Mouse (Mus musculus): ENCODE measurements around the gene Nav2.
A peak's percentile ranks its signal among the peaks of the same experiment; 100 is the strongest.

Gene Nav2

GRCm38 (mm10) chr7:49371972-49372371 lies 463.5 kb downstream of the Nav2 start:
- DNase-seq, result no peak

DNA sequence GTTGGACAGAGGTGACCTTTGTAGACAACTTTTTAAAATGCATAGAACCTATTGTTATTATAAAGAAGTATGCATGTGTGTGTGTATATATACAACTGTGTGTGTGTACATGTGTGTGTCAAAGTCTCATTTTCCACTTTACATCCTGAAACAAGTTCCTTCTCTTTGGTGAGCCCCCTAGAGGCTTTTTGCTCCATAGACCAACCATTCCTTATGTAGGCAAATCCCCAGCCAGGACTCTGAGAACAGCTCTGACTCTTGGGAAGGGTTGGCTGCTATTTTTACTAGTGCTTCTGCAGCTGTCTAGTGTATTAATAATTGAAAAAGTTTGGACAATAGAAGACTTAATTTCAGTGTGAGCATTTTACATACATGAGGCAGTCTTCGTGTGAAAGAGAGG lies 464.7 kb downstream of the Nav2 start:
- DNase-seq, result no peak

GRCm38 (mm10) chr7:49373661-49374060 lies 465.1 kb downstream of the Nav2 start:
- no peak for DNase-seq

DNA sequence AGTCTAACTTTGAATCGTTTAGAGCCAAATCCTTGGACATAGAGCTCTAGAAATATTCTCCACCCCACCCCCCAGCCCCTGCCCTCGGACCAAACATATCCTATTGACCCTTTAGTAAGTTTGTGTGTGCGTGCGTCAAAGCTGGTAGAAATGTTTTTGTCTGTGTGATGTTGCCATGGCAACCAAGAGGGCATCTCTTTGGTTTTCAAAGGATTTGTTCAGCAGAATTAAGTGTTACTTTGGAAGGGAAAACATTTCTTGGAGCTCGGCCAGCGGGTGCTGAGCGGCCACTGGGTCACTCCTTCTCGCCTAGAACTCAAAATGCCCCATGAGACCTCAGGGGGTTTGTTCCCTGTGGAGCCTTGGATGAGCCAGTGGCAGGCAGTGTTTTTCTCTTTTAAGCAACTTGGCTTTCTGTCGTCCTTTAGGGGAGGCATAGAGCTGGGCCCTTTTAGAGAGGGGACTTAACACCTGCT lies 467.0 kb downstream of the Nav2 start:
- DNase-seq, result peak; percentile 32

DNA sequence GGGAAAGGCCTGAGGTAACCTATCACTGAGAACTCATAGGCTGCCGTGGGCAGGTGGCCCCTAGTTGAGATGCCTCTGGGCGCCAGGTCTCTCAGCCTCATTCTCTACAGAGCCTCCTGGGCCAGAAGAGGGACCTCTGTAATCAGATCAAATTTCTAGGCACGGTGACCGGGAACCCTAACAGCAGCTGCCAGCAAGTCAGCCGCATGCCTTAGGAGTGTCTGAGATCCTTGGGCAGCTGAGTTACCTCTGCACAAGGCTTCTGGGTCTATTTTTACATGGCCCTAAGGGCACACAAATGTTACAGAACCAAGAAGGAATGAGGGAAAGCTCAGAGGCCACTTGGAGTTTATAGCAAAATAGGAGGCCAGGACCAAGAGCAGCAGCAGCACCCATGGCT lies 470.1 kb downstream of the Nav2 start:
- no peak for DNase-seq

- DNase-seq, result no peak
Observed at GRCm38 (mm10) chr7:49380940-49381339, 472.4 kb downstream of the Nav2 start.

DNA sequence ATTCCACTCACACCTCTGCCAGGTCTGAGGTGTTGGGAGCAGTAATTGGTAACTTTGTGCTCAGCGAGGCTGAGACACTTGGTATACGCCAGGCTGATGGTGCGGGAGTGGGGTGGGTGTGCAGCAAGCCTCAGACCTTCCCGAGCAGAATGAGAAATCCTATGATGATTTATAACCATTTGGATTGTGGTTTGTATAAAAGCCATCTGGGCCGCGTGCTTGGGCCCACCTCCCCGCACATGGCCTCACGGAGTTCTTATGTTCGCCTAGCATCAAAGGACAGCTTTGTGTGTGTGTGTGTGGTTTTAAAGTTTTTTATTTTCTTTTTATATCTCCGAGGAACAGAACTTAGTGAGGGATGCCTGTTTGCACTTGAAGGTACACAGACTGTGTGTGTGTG lies 474.4 kb downstream of the Nav2 start:
- no peak for DNase-seq

- DNase-seq, result no peak
Observed at GRCm38 (mm10) chr7:49388137-49388536, 479.6 kb downstream of the Nav2 start.

DNA sequence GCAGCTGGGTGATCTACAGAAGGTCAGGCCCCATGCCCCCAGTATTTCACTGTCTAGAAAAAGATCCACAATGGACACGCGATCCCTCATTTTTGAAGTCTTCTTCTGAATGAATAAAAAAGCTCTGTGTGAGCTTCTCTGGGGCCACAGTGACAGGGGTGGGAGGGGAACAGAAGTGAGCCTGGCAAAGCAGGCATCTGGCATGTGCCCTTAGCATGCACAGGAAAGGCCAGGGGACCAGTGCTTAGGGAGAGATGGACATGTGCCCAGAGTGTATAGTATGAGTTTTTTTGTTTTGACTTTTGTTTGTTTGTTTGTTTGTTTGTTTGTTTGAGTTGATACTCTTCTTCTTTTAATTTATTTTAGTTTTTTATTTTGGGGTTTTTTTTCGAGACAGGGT lies 481.8 kb downstream of the Nav2 start:
- DNase-seq, result no peak

- no peak for DNase-seq
Observed at GRCm38 (mm10) chr7:49390829-49391228, 482.3 kb downstream of the Nav2 start.

DNA sequence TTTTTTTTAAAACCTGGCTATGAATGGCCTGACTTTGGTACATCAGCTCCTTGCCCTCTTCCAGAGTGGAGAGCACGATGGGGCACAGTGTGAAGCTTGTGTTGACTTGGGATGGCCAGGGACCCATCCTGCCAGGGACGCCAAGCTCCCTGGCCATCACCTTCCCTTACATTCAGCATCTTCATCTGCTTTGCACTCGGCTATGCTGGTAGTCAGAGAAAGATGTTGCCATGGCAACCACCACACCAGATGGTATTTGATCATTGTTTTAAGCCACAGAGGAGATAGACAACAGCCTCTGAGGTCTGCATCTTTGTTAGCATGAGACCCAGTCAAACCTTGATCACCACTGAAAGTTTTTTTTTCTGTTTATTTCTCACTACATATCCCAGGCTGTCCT lies 483.7 kb downstream of the Nav2 start:
- no peak for DNase-seq

DNA sequence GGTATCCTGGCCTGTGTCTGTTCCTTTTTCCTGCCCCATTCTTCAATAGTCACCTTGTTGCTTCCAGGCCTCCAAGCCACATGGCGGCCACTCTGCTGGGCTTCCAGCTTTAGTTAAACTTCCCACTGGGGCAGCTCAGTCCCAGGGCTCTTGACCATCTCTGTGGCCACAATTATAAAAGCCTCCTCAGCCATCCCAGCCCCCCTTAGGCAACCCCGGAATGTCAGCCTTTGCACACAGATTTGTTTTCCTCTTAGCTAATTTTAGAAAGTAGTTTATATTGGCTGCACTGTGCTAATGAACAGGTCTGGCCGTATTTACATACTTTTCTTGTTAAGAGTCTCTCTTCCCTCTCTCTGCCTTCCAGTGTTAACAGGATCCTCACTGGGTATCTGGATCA lies 484.3 kb downstream of the Nav2 start:
- no peak for DNase-seq

DNA sequence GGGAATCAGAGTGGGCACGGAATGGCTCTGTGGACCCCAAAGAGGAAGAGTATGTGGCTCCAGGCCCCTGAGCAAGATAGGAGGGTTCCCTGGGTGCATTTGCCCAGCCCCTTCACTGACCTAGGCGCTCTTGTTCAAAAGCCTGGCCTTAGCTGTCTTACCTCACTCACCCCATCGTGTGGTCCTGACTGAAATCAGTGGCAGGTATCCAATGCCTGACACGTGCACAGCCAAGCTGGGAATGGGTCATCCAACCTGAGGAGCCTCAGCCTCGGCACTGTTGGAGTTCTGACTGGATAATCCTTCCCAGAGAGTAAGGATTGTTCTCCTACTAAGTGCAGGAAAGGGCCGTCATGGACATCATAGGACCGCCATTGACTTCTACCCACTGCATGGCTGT lies 485.3 kb downstream of the Nav2 start:
- DNase-seq, result no peak

DNA sequence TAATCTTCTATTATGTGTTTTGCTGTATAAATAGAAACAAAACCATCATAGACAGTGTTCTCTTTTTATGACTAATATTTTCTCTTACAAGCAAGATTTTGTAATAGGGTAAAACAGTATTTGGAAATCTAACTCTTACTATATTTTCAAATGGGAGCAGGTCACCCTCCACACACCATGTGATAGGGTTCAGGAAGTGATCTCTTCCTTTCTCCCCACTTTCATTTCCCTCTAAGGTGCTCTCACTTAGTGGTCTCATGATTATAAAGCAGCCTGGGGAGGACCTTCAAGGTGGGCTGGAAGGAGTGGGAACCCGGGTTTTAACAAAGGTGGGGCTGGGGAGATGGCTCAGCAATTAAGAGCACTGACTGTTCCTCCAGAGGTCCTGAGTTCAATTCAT lies 487.7 kb downstream of the Nav2 start:
- no peak for DNase-seq

- DNase-seq, result no peak
Observed at GRCm38 (mm10) chr7:49397441-49398003, 489.0 kb downstream of the Nav2 start.

GRCm38 (mm10) chr7:49398020-49398516 lies 489.6 kb downstream of the Nav2 start:
- no peak for DNase-seq

DNA sequence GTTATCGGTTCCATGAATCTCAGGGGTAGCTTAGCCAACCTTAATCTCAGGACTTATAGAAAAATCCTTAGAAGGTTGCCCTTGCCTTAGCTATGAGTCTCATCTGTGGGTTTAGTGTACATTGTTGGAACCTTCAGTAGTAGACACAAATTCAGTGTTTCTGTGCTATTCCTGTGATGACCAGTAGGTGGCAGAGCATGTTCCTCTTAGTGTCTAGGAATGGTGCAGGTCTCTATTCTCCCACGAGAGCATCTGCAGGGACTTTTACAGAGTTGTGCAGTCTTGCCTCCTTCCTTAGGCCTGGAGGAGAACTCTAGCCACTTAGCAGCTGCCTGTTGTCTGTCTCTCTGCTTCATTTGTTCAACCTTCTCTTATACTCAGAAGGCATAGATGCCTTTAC lies 490.8 kb downstream of the Nav2 start:
- peak; percentile 56 for DNase-seq

- DNase-seq, result no peak
Observed at GRCm38 (mm10) chr7:49400463-49400862, 491.9 kb downstream of the Nav2 start.

DNA sequence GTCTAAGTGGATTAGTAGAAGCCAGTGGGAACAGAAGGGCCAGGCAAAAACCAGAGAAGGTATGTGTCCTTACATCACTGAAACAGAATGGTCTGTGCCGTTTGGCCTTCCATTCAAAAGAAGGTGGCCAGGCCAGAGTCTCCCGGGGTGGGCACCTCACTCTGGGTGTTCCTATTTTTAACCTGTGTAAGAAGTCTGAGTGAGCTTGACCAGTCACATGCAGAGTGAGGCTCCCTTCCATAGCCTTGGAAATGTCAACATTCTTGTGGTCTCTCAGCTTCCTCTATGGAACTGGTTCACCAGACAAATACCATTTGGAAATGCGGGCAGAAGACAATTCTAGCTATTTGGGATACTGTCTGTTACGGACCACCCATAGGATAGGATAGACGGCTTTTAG lies 494.0 kb downstream of the Nav2 start:
- no peak for DNase-seq

DNA sequence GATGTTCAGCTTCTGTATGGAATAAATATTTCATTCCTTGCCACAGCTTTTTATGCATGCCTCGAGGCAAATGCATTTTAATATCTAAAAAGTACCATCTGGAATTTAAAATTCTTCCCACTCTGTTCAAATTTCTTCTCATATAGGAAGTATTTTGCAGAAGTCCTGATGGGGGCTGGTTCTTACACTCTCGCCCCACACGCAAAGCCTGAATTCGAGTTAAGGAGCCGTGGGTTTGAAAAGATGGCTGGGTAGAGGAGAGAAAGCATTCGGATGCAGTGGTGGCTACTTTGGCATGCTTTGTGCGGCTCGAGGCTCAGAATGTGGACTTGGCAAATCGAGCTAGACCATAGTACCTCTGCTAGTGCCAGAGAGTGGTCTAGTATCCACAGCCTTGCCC lies 499.2 kb downstream of the Nav2 start:
- DNase-seq, result no peak

DNA sequence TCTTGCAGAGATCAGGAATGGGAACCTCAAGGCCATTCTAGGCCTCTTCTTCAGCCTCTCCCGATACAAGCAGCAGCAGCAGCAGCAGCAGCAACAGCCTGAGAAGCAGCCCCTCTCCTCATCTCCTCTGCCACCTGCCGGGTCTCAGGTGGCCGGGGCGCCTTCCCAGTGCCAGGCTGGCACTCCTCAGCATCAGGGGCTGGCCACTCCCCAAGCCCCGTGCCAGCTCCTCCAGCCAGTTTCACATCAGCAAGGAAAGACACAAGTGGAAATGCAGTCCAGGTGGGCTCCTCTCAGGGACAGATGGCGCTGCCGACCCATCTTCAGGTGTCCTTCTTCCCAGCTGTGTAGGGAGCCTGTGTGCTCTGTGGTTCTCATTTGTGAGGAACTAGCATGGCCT lies 500.1 kb downstream of the Nav2 start:
- DNase-seq, result no peak

DNA sequence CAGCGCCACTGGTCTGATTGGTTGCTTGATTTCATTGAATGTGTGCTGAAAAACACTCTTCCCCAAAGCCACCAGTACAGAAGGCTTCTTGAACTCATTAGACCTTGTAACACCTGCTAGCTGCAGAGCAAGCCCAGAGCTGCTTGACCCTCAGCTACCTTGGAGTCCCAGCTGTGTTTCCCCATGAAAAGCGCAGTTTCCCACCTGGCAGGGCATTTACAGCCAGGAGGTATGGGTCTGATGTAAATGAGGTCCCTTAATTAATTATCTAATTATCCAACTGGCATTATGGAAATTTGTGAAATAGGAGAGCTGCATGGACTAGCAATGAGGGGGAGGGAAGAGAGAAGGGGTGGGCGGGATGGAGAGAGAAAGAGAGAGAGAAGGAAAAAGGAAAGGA lies 500.7 kb downstream of the Nav2 start:
- DNase-seq, result no peak

- no peak for DNase-seq
Observed at GRCm38 (mm10) chr7:49410188-49410587, 501.7 kb downstream of the Nav2 start.

DNA sequence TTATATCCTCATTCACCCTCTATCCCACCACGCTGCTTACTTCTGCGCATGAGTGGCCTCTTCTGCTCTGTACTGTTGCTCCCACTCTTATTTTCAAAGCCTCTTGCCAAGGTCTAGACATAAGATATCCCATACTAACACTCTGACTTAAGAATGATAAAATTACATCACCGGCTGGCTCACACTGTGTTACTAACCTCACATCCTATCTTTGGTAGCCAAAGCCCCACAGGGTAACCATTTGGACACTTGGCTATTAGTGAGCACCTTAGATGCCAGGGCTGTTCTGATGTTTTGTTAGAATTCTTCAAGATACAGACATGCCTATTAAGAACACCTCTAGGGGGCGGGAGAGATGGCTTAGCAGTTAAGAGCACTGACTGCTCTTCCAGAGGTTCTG lies 502.4 kb downstream of the Nav2 start:
- no peak for DNase-seq

GRCm38 (mm10) chr7:49411803-49412202 lies 503.3 kb downstream of the Nav2 start:
- DNase-seq, result no peak

GRCm38 (mm10) chr7:49415131-49415530 lies 506.6 kb downstream of the Nav2 start:
- DNase-seq, result no peak

Measured in cerebellum, adult 11 months (tissue).